Mouse (Mus musculus): ENCODE data around the gene Cnksr3.

Cnksr3 gene

DNA sequence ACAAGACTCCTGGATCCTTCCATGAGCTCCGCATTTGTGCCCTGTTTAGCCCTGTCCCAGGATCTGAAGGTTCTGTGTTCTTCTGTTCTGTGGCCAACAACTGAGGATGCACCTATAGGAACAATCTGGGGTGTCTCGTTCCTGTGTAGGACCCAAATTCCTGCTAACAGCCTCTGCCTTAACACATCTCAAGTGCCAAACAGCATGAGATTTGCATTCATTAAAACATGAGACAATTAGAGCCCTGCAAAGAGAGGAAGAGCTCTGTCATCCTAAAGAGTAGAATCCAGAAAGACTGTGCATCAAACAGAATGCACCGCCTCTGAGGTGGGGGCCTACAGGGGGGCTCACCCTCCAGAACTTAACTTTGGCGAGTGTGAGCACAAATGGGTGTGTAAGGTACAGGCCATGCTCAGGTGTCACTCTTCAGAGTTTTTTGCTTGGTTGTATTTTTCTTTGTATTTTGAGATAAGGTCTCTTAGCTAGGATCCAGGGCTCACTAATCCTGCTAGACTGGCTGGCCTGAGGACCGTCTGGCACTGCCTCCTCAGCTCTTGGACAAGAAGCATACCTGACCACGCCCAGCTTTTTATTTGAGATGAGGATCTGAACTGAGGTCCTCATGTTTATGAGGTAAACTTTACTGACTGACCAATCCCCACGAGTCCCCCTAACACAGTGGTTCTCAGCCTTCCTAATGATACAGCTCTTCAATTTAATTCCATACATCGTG, 15.2 kb downstream of the Cnksr3 start:
- DNase-seq (ENCODE audit: low spot score): no peak

DNA sequence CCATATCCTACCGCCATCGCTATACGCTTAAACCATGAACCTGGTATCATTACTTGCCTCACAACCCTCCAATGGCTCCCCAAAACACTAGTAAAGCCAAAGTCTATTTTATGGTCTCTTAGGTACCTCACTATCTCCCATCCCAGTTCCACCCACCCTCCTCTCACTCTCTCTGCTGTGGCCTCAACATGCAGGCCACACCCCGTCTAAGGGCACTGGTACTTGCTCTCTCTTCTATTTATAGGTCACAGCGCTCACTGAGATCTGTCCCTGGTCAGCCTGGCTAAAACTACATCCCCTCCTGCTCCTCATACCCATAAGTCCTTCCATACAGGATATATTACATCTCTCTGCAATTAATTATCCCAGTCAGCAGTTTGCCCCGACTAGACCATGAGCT, 16.1 kb downstream of the Cnksr3 start:
- no peak for DNase-seq (ENCODE audit: low spot score)

DNA sequence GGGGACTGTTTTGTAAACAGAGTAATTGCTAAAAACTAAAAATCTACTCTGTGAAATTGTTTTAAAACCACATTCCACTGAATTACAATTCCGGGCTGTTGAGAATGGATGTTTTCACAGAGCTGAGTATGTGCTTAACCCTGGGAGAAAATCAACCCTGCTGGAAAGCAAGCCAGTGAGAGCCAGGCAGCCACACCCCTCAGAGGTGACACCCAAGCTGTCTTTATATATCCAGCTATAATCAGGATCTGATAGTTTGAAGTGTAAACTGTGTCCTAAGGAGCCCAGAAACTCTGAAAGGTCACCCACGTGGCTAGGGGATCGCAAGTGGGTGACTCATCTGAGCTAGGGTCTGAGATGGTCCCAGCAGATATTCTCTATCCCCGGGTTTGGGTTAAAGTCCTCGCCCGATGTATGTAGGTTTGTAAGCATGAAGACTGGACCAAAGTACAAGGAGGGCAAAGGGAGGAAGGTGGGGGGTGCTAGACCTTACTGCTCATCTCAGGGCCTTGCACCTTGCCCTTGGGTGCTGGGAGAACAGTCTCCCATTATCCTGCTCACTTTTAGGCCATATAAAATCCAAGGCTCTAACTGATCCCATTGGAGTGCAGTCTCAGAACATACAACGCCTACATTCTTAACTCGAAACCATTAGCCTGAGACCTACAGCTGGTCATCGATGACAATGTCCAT, 20.2 kb downstream of the Cnksr3 start:
- peak; percentile 83 for DNase-seq (ENCODE audit: low spot score)

DNA sequence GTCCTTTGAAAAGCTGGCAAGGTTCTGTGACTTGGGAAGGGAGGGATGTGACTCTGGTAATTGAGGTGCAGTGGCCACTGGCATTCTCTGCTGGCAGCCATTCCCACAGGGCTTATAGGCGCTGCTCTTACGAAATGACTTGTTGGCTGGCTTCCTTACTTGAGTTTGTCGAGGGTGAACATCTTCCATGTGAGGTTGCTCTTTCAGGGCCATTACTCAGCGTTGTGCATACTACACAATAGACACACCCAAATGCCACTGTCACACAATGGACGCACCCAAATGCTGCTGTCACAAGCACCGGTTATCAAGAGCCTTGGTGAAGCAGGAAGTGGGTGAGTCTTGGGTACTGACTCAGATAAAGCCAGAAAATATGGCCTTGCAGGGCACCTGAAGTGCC, 22.8 kb downstream of the Cnksr3 start:
- no peak for DNase-seq (ENCODE audit: low spot score)

DNA sequence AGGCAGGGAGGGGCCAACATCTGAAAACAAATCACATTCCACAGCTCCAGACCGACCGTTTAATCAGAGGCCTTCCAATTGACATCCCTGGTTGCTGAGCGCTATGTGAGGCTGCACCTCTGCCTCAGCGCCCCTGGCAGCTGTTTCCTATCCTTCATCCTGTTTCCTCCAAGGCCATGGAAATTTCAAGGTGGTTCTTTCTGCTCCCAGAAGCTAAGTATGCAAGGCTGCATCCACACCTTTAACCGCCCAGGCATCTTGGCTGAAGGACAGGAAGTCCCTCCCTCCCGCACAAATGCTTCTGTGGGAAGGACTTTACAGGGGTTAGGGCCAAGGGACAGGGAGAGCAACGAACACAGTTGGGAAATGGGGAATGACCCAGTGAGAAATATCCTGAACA, 24.2 kb downstream of the Cnksr3 start:
- no peak for DNase-seq (ENCODE audit: low spot score)

DNA sequence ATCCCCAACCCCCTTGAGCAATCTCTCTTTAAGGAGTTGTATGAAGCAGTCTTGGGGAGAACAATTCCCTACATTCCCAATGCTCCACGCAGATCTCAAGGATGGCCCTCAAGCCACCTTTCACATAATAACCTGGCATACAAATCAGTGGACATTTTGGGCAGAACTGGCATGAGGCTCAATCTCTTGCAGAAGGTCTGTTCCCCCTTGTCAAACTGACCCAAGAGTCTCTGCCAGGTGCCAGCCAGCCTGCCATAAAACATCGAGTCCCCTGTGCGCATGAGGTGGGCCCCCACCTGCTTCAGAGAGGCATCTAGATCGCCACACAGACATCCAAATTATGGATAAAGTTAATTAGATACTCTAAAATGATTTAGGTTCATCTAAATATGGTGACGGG, 25.0 kb downstream of the Cnksr3 start:
- no peak for DNase-seq (ENCODE audit: low spot score)

DNA sequence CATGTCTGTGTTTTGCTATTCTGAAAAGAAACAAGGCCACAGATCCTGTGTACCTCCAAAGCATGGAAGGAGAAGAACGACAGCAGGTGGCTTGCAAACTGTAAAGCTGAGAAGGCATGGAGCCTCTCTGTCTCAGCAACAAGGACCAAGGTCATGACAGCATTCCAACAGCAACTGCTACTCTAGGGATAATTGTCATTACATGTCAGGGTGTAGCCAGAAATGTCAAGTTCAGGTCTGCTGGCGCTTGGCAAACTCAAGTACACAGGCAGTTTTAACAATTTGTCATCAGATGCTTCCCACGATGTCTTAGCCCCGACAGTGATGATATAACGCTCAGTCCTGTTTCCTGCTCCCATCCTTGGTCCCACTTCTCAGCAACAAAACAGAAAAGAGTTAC, 26.0 kb downstream of the Cnksr3 start:
- DNase-seq (ENCODE audit: low spot score): no peak

DNA sequence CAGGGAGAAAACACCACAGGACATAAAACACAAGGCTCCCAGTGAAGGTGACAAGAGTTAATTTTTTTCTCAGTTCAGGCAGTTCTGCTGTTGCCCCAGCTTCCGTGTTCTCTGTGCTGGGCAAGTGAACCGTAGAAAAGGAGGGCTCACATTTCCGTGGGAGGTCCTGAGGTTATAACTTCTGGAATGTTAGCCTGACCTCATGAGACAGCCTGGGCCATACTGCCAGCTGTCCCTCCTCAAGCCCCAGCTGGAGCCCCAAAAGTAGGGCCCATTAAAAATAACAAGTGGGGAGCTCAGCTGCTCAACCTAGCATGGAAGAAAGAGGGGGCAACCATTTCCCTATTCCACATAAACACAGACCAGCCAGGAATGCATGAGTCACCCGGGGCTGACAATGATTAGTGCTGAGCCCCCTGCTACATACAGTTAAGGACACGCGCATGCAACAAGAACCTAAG, 28.8 kb downstream of the Cnksr3 start:
- peak; percentile 36 for DNase-seq (ENCODE audit: low spot score)

DNA sequence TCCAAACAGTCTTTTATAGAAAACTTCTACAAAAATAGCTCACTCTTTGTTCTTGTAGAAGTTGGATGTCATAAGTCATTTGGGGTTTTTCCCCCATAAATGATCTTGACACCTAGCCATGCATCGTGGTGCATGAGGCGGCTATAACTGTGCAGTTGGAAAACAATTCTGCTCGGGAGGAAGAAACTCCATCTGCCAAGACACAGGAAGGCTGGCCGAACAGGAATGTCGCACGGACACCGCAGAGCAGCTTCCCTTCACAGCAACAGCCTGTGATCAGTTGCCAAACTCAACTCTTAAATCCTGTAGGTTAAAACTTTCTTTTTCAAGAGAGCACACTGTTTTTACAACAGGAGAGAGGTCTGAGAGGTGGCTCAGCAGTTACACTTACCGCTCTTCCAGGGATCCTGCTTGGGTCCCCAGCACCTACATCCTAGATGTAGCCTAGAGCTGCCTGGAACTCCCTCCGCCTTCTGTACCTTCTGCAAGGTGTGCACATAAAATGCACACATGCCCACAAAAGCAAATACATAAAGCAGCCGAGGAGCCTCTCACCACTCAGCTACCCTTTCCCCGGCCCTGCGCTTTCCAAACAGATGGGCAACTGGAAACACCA, 29.4 kb downstream of the Cnksr3 start:
- no peak for DNase-seq (ENCODE audit: low spot score)

DNA sequence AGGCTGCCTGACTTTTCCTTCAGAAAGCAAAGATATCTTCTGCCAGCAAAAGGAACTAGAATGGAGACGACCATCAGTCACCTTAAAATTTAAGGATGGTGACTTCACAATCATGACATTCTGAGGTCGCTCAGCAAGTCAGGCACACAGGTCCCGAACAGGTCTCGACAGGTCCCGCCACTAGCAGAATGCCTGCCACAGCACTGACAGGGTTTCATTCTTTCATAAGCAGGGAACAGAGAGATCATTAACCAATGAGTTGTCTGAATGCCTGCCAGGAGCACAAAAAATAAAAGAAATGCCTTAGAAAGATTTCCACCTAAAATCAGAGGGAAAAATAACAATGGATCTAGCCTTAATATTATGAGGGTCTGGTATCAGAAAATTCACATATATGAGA, 31.7 kb downstream of the Cnksr3 start:
- DNase-seq (ENCODE audit: low spot score): no peak

DNA sequence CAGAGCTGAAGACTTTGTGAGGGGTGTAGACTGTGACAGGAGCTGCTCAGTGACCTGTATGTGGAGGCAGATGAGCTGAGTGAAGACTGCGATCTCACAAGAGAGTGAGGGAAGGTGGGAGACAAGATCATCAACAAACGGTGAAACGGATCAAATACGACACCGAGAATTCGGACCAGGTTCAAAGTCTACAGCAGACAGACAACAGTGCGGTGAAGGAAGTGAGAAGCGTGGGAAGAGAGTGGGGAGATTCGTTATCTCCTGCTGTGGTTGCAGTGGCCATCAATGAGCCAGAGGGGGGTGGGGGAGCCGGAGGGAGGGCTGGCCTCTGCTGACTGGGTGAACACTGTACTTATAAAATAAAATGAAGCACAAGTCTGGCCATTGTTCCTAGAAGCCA, 33.5 kb downstream of the Cnksr3 start:
- DNase-seq (ENCODE audit: low spot score): no peak

DNA sequence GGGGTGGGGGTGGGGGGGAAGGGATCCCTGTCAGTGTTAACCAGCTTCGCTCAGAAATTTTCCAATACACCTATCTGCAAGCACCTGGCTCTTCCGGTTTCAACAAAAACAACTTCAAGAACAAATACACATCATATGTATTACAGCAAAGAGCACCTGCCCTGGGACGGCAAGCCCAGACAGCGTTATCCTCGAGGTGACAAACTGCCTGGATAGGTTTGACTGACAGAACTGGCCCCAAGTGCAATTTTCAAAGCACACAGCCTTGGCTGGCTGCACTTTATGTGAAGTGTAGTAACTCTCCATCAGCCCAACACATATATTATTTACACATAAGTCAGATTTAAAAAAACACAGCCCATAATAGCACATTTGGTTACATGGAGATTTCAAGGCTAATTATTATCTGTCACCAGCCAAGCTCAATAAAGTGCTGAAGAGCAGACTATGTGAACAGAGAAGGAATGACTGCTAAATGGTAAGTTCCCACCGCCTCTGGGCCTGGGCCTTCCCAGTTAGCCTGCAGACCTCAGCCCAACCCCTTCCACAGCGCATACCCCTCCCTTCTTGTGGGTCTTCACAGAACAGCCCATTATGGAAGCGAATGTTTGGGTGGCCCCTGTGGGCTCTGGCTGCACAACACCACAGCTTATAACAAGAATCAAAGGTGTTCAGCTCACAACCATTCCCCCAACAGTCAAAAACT, 35.7 kb downstream of the Cnksr3 start:
- no peak for DNase-seq (ENCODE audit: low spot score)

DNA sequence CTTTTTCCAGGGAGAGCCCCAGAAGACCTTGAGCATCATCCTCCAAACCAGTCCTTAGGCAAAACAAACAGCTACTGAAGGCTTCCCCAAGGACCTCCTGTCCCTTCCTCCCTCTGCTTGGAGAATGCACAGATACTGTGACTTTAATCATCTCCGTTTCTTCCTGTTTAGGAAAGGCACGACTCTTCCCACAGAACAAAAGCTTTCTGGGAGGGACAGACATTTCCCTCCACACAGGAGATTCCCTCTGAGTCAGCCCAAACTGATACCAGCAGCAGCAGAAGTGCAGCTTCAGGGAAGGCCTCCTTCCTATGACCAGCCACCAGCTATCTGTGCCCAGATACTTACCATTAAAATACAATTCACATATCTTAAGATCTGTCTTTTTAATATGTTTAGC, 37.6 kb downstream of the Cnksr3 start:
- no peak for DNase-seq (ENCODE audit: low spot score)

DNA sequence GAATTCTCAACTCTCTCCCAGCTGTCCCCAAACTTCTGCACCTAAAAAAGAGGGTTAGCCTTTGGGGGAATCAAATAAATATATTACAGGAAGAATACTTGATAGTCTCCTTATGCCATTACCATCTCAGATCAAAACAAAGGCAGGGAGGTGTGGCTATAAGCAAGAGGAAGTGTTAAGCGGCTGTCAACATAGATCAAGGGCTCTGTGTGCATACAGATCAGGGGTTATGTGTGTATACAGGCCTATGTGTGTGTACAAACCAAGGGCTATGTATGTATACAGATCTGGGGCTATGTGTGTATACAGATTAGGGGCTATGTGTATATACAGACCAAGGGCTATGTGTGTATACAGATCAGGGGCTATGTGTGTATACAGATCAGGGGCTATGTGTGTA, 38.9 kb downstream of the Cnksr3 start:
- no peak for DNase-seq (ENCODE audit: low spot score)

DNA sequence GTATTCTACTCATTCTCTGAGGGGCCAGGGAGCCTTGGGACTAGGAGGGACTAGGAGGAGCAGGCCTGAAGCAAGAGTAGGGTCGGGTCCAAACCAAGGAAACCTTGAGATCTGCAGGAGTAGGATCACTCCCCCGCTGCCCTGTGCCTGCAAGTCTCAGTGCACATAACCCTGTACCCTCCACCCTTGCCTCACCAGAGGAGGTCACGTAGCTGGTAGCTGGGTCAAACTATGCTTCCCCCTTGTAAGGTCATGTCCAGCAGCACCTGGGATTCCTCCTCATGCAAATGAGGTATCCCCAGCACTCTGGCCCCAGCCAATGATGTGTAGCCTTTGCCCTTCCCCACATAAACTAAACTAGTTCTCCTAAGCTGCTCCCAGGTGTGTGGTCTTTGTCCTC, 41.6 kb downstream of the Cnksr3 start:
- no peak for DNase-seq (ENCODE audit: low spot score)

DNA sequence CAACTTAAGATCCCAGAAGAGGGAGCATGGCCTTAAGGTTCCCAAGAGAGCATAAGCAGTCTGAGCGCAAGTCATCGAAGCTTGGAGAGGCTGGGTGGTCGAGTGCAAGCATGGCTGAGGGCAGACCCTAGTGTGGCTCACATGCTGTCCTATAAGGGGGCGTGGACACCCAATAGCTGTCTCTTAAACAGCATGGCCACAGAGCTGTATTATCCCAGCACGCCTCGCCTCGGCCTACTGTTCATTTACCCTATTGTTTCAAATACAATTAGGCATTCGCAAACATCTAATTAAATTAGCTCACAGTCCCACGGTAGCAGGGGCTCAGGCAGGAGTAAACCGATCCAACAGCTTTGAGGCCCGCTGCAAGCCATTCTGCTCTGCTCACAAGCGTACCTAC, 49.0 kb downstream of the Cnksr3 start:
- DNase-seq (ENCODE audit: low spot score): no peak

DNA sequence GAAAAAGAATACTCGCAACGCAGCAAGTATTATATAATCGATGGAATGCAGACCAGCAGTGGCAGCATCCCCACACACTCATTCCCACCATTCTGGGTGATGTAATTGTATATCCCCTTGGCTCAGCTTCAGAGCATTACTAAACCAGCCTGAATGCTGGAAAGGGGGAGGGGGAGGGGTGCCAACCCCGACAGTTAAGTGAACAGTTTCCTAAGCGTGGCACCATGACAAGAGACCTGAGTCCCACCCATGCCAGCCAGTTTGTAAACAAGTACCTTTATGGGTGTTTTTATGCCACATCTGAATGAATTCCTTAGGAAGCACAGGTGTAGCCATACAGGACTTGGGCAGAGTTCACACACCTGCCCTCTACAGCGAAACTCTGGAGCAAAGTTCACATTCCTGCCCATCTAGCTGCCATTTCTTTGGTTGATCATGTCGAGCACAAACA, 53.0 kb downstream of the Cnksr3 start:
- DNase-seq (ENCODE audit: low spot score): peak; percentile 65

DNA sequence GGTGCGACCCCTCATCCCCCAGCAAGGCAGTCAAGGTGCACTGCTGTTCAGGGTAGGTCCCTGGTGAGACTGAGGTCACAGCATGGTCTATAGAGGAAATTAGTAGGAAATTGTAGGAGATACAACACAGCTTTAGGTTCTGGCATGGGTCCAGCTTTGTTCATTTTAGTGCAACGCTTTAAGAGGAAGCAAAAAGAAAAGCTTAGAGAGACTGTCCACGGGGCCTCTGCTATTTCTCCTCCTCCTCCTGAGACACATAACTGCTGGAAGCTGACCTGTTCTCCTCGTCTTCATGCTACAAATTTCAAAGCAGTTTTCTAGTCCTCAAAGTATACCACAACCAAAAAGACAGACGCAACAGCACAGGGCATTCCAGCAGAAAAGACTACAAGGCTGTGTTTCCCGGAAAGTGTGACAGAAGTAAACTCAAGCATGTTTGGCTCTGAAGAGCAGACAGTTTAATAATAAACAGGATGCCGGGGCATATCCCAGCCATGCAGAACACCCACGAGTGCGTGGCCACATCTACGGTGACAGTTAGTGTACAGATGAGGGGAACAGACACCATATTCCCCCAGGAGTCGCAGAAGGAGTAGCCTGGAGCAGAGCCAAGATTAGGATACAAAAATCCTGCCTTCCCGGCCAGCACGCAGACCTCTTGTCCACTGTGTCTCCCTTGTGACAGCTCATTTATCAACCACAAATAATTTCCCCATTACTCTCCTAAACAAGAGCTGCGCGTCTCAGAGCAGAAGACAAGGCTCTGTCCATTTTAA, 53.6 kb downstream of the Cnksr3 start:
- peak; percentile 53 for DNase-seq (ENCODE audit: low spot score)

DNA sequence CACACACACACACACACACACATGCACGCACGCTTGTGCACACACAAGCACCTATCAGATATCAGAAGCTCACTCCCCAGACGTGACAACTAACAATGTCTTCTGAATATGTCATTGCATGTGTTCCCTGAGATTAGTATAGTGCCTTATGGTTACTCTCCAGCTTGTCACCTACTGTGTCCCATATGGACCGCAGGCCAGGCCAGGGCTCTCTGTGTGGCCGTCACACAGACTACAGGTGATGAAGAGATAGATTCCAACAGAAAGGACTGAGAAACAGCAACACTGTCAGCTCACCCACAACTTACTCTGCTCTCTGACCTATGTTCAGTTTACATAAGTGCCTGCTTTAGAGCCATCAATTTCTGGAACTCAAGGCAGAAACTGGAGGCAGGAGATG, 57.2 kb downstream of the Cnksr3 start:
- no peak for DNase-seq (ENCODE audit: low spot score)

DNA sequence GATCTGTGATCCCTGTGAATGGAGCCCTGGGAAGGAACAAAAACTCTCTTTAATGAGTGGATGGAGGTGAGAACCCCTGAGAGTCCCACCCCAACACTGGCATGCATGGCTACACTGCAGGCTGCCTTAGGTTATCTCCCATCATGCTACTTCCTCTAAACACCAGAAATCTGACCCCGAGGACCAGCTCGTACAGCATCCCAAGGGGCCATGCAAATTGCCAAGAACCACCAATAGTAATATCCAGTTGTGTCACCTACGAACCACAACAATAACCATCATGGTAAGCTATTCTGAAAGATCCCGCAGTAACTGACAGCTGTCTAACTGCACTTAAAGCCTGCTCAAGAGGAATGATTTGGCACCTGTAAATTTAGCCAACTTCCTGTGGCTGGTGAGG, 59.1 kb downstream of the Cnksr3 start:
- DNase-seq (ENCODE audit: low spot score): no peak

DNA sequence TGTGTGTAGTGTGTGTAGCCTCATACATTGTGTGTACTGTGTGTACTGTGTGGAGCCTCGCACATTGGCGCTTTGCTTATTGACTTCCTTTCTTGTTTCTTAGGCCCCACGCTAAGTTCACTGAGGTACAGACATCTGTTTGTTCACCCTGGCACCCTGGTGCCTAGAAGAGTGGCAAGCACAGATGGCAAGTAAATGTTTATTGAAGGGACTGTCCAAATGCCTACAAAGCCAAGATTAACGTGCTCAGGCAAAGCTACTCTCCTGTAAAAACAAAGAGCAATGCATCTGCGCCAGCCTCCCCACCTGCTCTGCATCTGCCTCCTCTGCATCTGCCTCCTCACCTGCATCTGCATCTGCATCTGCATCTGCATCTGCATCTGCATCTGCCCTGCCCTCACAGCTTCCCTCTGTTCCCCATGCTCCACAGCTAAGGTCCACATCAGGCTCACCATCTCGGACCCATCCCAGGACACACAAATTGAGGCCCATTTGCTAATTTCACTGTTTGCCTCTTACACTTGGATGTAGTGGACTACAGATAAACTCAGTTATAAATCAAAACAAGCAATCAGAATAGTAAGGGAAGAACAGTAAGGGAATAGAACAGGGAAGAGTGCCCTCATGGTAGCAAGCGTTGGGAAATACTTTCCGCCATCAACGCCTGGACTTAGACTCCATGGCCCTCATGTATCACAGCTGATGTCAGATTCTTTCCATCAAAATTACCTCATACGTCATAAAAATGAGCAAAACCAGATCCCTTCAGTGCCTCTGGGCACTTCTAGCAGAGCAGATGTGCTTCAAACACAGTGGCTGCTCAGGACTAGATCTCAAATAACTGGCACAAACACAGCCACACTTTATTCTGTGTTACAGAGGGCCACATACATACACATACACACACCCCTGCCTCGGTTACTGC, 62.1 kb downstream of the Cnksr3 start:
- no peak for DNase-seq (ENCODE audit: low spot score)

All from yolk sac, embryonic 10.5 days (tissue).